ENCODE assay signal across 27 mouse cellular contexts in genomic region chr9:70379502-70380467, GRCm38 (mm10). TPM values are rescaled to one million over a fixed set of nuclear protein-coding genes. Genes with fewer than 3 reads are reported as not detected.
DNase-seq lines count a peak whose midpoint lies in the region; ATAC-seq and TF ChIP-seq lines count a peak whose summit lies in the region.
"Had no signal": no experiment of that assay in that cellular context is flagged by ENCODE, and none has a peak within 500 bp of the region (broad histone marks: within the 10 kb centered on the region; RNA-seq: fewer than 3 reads in every experiment).

No protein-coding gene starts in this region.

- peaks cover 9% of the 10 kb centered on the region for H3K36me3 ChIP-seq in kidney, adult 2 months (ENCODE audit: control insufficient read depth, insufficient read depth, low read length)
- peaks cover 40% of the 10 kb centered on the region for H3K36me3 ChIP-seq in kidney, postnatal 0 days (ENCODE audit: insufficient read depth, low read length)
- H3K36me3 ChIP-seq: midbrain, embryonic 13.5 days had no signal

- H3K27ac ChIP-seq in kidney, adult 2 months (ENCODE audit: insufficient read depth, low read depth, low read length), result no peak overlapping the region
- no peak overlapping the region for H3K27ac ChIP-seq in kidney, postnatal 0 days
- H3K27ac ChIP-seq: embryonic facial prominence, embryonic 13.5 days; forebrain, embryonic 10.5 days; heart, embryonic 13.5 days; hindbrain, embryonic 14.5 days; layer of hippocampus, adult 2 months; liver, embryonic 15.5 days; midbrain, embryonic 13.5 days; neural tube, embryonic 13.5 days had no signal

- no peaks in the 10 kb centered on the region for H3K27me3 ChIP-seq in kidney, adult 2 months (replicated peaks; ENCODE audit: control insufficient read depth, insufficient read depth, low read length)
- H3K27me3 ChIP-seq in kidney, postnatal 0 days (ENCODE audit: insufficient read depth, low read length), result no peaks in the 10 kb centered on the region
- H3K27me3 ChIP-seq: embryonic facial prominence, embryonic 13.5 days; heart, embryonic 13.5 days; liver, embryonic 15.5 days; midbrain, embryonic 13.5 days; neural tube, embryonic 13.5 days had no signal

- no peak for TF ChIP-seq CTCF in kidney, adult 2 months (conservative IDR thresholded peaks at IDR 0.05; ENCODE audit: insufficient read depth, insufficient read length, low read depth, low read length)
- TF ChIP-seq CTCF in kidney, postnatal 0 days (IDR thresholded peaks at IDR 0.05; ENCODE audit: low read depth), result no peak

- no peak overlapping the region for H3K4me2 ChIP-seq in kidney, postnatal 0 days (ENCODE audit: low read length)
- H3K4me2 ChIP-seq: embryonic facial prominence, embryonic 13.5 days; heart, embryonic 13.5 days; hindbrain, embryonic 14.5 days; liver, embryonic 15.5 days; lung, embryonic 14.5 days; midbrain, embryonic 13.5 days; neural tube, embryonic 13.5 days had no signal

- no peaks in the 10 kb centered on the region for H3K4me1 ChIP-seq in kidney, adult 2 months (ENCODE audit: control insufficient read depth, insufficient read depth, low read length)
- H3K4me1 ChIP-seq in kidney, postnatal 0 days (replicated peaks; ENCODE audit: insufficient read depth, low read length), result no peaks in the 10 kb centered on the region
- H3K4me1 ChIP-seq: embryonic facial prominence, embryonic 13.5 days; forebrain, embryonic 10.5 days; heart, embryonic 13.5 days; midbrain, embryonic 13.5 days; neural tube, embryonic 13.5 days had no signal

- DNase-seq in kidney, adult 2 months, result peak; percentile 11
- no peak for DNase-seq in kidney, postnatal 36 days
- DNase-seq in kidney, postnatal 0 days (ENCODE audit: low spot score), result peak; percentile 57
- no peak for DNase-seq in kidney, postnatal 14 days
- peak; percentile 39 for DNase-seq in adipocyte (ENCODE audit: low spot score)
- no peak for DNase-seq in lung, postnatal 25 days (ENCODE audit: low spot score)
- DNase-seq in right cerebral cortex, postnatal 25 days, result no peak
- DNase-seq: adrenal gland, postnatal 10 days; cerebellum, adult 8-10 months; cerebellum, postnatal 25 days; heart, postnatal 10 days; kidney, adult 8-10 months; left cerebral cortex, postnatal 4 days; lung, embryonic 14.5 days; lung, postnatal 14 days; thymus, adult 2 months; thymus, postnatal 36 days had no signal

- H3K9me3 ChIP-seq in kidney, postnatal 0 days (replicated peaks; ENCODE audit: low read length), result no peaks in the 10 kb centered on the region
- H3K9me3 ChIP-seq: embryonic facial prominence, embryonic 13.5 days; forebrain, embryonic 10.5 days; heart, embryonic 13.5 days; liver, embryonic 15.5 days; midbrain, embryonic 13.5 days; neural tube, embryonic 13.5 days had no signal

- no peak for ATAC-seq in kidney, postnatal 0 days (replicated peaks; ENCODE audit: low FRiP score, low read depth)
- ATAC-seq: forebrain, embryonic 16.5 days; inflammation-experienced regulatory T-cells, adult 6 months; midbrain, embryonic 13.5 days had no signal

- no peak overlapping the region for H3K9ac ChIP-seq in kidney, postnatal 0 days (ENCODE audit: low read depth, low read length)
- H3K9ac ChIP-seq: embryonic facial prominence, embryonic 13.5 days; heart, embryonic 13.5 days; hindbrain, embryonic 14.5 days; liver, embryonic 15.5 days; lung, embryonic 14.5 days; midbrain, embryonic 13.5 days; neural tube, embryonic 13.5 days had no signal

- 72% methylated on average over 7 of the region's 7 CpGs for WGBS in kidney, adult 2 months
- 55% methylated on average over 7 of the region's 7 CpGs for WGBS in kidney, postnatal 0 days

- TF ChIP-seq POLR2A in kidney, adult 2 months (IDR thresholded peaks at IDR 0.05; ENCODE audit: low read depth, low read length), result no peak

- no peak overlapping the region for H3K4me3 ChIP-seq in kidney, adult 2 months (ENCODE audit: insufficient read depth, low read depth, low read length)
- no peak overlapping the region for H3K4me3 ChIP-seq in kidney, postnatal 0 days (replicated peaks; ENCODE audit: low read depth, low read length)
- H3K4me3 ChIP-seq: embryonic facial prominence, embryonic 13.5 days; forebrain, embryonic 10.5 days; heart, embryonic 13.5 days; layer of hippocampus, adult 2 months; liver, embryonic 15.5 days; midbrain, embryonic 13.5 days; neural tube, embryonic 13.5 days had no signal

RNA-seq across cellular contexts. Expression of gene Ccnb2, which starts 41.6 kb away (rescaled TPM):
- polyA plus RNA-seq in kidney, adult 2 months (2012; rRNA removed), result 1.2 and 1.5 TPM in 2 replicates
- 127 and 130 TPM in 2 replicates for polyA plus RNA-seq in kidney, postnatal 0 days (2015; fragmentation: Nextera tagmentation; extraction: Ambion mirVana)

Comparison
In these comparisons a context has a peak if more than half of its experiments do, and no peak if none do; other contexts are left out.
1. DNase-seq: peak in kidney, adult 2 months (single experiment), kidney, postnatal 0 days (single experiment) and adipocyte (single experiment); none in kidney, postnatal 36 days (0 of 2), kidney, postnatal 14 days (single experiment), lung, postnatal 25 days (single experiment) and right cerebral cortex, postnatal 25 days (single experiment).
2. RNA of gene Ccnb2, which starts 41.6 kb away (polyA plus RNA-seq): 127 to 130 TPM in kidney, postnatal 0 days; 1.2 to 1.5 TPM in kidney, adult 2 months; every median in the first group is over 10 times any median in the second.